ENCODE assay signal across 16 mouse cellular contexts in the genomic region with DNA sequence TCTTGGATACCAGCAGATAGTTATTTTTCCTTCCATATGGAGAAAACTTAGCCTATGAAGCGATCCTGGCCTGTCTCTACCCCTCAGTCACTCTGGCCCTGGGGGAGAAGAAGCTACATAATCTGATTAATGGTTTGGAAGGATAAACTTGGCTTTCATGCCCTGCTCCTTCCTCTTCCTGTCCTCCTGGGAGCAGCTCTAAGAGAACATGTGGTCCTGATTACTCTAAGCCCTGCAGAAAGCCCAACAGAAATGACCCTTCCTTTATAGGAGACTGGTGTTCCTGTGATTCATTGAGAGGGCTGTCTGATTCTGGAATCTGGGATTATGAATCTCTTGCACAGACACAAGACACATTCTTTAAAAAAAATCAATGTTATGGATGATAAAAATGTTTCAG.
A peak's percentile ranks its signal among the peaks of the same experiment; 100 is the strongest.
DNase-seq lines count a peak whose midpoint lies in the region; ATAC-seq and TF ChIP-seq lines count a peak whose summit lies in the region.
"Had no signal": no experiment of that assay in that cellular context is flagged by ENCODE, and none has a peak within 500 bp of the region (broad histone marks: within the 10 kb centered on the region; RNA-seq: fewer than 3 reads in every experiment).

No protein-coding gene starts in this region.

- no peak overlapping the region for H3K4me3 ChIP-seq in kidney, embryonic 15.5 days (replicated peaks)
- H3K4me3 ChIP-seq in embryonic facial prominence, embryonic 10.5 days = no peak overlapping the region
- H3K4me3 ChIP-seq in midbrain, embryonic 13.5 days (replicated peaks) = no peak overlapping the region
- no peak overlapping the region for H3K4me3 ChIP-seq in midbrain, postnatal 0 days (ENCODE audit: low read depth, low read length)
- H3K4me3 ChIP-seq: heart, embryonic 13.5 days; hindbrain, embryonic 12.5 days; liver, embryonic 12.5 days had no signal

- peak; percentile 26 for DNase-seq in gastrocnemius, postnatal 25 days
- DNase-seq in gastrocnemius, postnatal 10 days = no peak
- peak; percentile 18 for DNase-seq in kidney, postnatal 14 days
- DNase-seq in embryonic facial prominence, embryonic 10.5 days (ENCODE audit: low spot score) = peak; percentile 27
- DNase-seq in mesoderm, embryonic 11.5 days (ENCODE audit: low read depth, low spot score) = peak; percentile 69
- DNase-seq in midbrain, postnatal 0 days (ENCODE audit: low spot score) = no peak
- DNase-seq: adrenal gland, postnatal 10 days; B cell, adult 2 months; cerebellum, postnatal 10 days; forebrain, postnatal 0 days had no signal

- WGBS in kidney, embryonic 15.5 days = 52% methylated on average over 1 of the region's 1 CpGs
- 35% methylated on average over 1 of the region's 1 CpGs for WGBS in embryonic facial prominence, embryonic 10.5 days
- 80% methylated on average over 1 of the region's 1 CpGs for WGBS in midbrain, embryonic 13.5 days
- 60% methylated on average over 1 of the region's 1 CpGs for WGBS in midbrain, postnatal 0 days

- no peaks in the 10 kb centered on the region for H3K27me3 ChIP-seq in kidney, embryonic 15.5 days
- H3K27me3 ChIP-seq in embryonic facial prominence, embryonic 10.5 days (replicated peaks; ENCODE audit: low read depth, poor library complexity, severe bottlenecking) = no peaks in the 10 kb centered on the region
- no peaks in the 10 kb centered on the region for H3K27me3 ChIP-seq in midbrain, embryonic 13.5 days
- H3K27me3 ChIP-seq in midbrain, postnatal 0 days (ENCODE audit: insufficient read depth, low read length) = no peaks in the 10 kb centered on the region
- H3K27me3 ChIP-seq: heart, embryonic 13.5 days; hindbrain, embryonic 12.5 days; liver, embryonic 12.5 days had no signal

- no peak overlapping the region for H3K4me2 ChIP-seq in kidney, embryonic 15.5 days
- H3K4me2 ChIP-seq in midbrain, embryonic 13.5 days (replicated peaks) = no peak overlapping the region
- no peak overlapping the region for H3K4me2 ChIP-seq in midbrain, postnatal 0 days (ENCODE audit: low read depth, low read length, poor library complexity, severe bottlenecking)
- H3K4me2 ChIP-seq: heart, embryonic 13.5 days; hindbrain, embryonic 12.5 days; liver, embryonic 12.5 days had no signal

- no peak for ATAC-seq in kidney, embryonic 15.5 days (replicated peaks; ENCODE audit: low FRiP score)
- ATAC-seq in midbrain, embryonic 13.5 days = no peak
- ATAC-seq in midbrain, postnatal 0 days (ENCODE audit: low FRiP score) = no peak
- ATAC-seq: forebrain, postnatal 0 days; intestine, postnatal 0 days; liver, embryonic 12.5 days had no signal

- H3K4me1 ChIP-seq in kidney, embryonic 15.5 days = no peaks in the 10 kb centered on the region
- peaks cover 12% of the 10 kb centered on the region for H3K4me1 ChIP-seq in embryonic facial prominence, embryonic 10.5 days
- H3K4me1 ChIP-seq in midbrain, embryonic 13.5 days (replicated peaks) = no peaks in the 10 kb centered on the region
- no peaks in the 10 kb centered on the region for H3K4me1 ChIP-seq in midbrain, postnatal 0 days (ENCODE audit: insufficient read depth, low read length)
- H3K4me1 ChIP-seq: heart, embryonic 13.5 days; hindbrain, embryonic 12.5 days; liver, embryonic 12.5 days had no signal

- TF ChIP-seq CTCF in midbrain, postnatal 0 days (IDR thresholded peaks at IDR 0.05) = no peak

- no peaks in the 10 kb centered on the region for H3K36me3 ChIP-seq in kidney, embryonic 15.5 days
- no peaks in the 10 kb centered on the region for H3K36me3 ChIP-seq in embryonic facial prominence, embryonic 10.5 days (replicated peaks)
- no peaks in the 10 kb centered on the region for H3K36me3 ChIP-seq in midbrain, embryonic 13.5 days
- no peaks in the 10 kb centered on the region for H3K36me3 ChIP-seq in midbrain, postnatal 0 days (ENCODE audit: insufficient read depth, low read length)
- H3K36me3 ChIP-seq: heart, embryonic 13.5 days; hindbrain, embryonic 12.5 days; liver, embryonic 12.5 days had no signal

- no peak overlapping the region for H3K27ac ChIP-seq in kidney, embryonic 15.5 days
- no peak overlapping the region for H3K27ac ChIP-seq in embryonic facial prominence, embryonic 10.5 days (replicated peaks)
- H3K27ac ChIP-seq in midbrain, embryonic 13.5 days = no peak overlapping the region
- no peak overlapping the region for H3K27ac ChIP-seq in midbrain, postnatal 0 days (ENCODE audit: low read depth, low read length)
- H3K27ac ChIP-seq: heart, embryonic 13.5 days; hindbrain, embryonic 12.5 days; liver, embryonic 12.5 days had no signal

- H3K9ac ChIP-seq in kidney, embryonic 15.5 days = no peak overlapping the region
- H3K9ac ChIP-seq in midbrain, embryonic 13.5 days (replicated peaks) = no peak overlapping the region
- H3K9ac ChIP-seq in midbrain, postnatal 0 days (replicated peaks; ENCODE audit: low read length, poor library complexity, severe bottlenecking) = no peak overlapping the region
- H3K9ac ChIP-seq: forebrain, postnatal 0 days; heart, embryonic 13.5 days; hindbrain, embryonic 12.5 days; liver, embryonic 12.5 days had no signal

- no peaks in the 10 kb centered on the region for H3K9me3 ChIP-seq in kidney, embryonic 15.5 days (replicated peaks)
- H3K9me3 ChIP-seq in embryonic facial prominence, embryonic 10.5 days = no peaks in the 10 kb centered on the region
- no peaks in the 10 kb centered on the region for H3K9me3 ChIP-seq in midbrain, embryonic 13.5 days
- no peaks in the 10 kb centered on the region for H3K9me3 ChIP-seq in midbrain, postnatal 0 days (ENCODE audit: low read length)
- H3K9me3 ChIP-seq: heart, embryonic 13.5 days; hindbrain, embryonic 12.5 days; liver, embryonic 12.5 days had no signal

Comparison
In these comparisons a context has a peak if more than half of its experiments do, and no peak if none do; other contexts are left out.
1. DNase-seq: peak in gastrocnemius, postnatal 25 days (single experiment), kidney, postnatal 14 days (single experiment), embryonic facial prominence, embryonic 10.5 days (single experiment) and mesoderm, embryonic 11.5 days (single experiment); none in gastrocnemius, postnatal 10 days (single experiment) and midbrain, postnatal 0 days (single experiment).